Mouse (Mus musculus) 3134 (cell line): Measurements from ENCODE around the gene Exoc4.

Experiments used
- DNase-seq: peaks from one replicate; pipeline ENCODE4 v3.0.0-alpha.2; 2011; ENCODE audit warnings: low spot score; ENCODE audit not compliant: insufficient read length; ENCODE audit errors: extremely low read depth

The Exoc4 gene

GRCm38 (mm10) chr6:33733602-33734001 is 484.7 kb downstream of the Exoc4 start:
- no peak for DNase-seq

GRCm38 (mm10) chr6:33734032-33734431 is 485.1 kb downstream of the Exoc4 start:
- DNase-seq: no peak

GRCm38 (mm10) chr6:33738857-33739291 is 490.0 kb downstream of the Exoc4 start:
- DNase-seq: no peak

GRCm38 (mm10) chr6:33739304-33739703 is 490.4 kb downstream of the Exoc4 start:
- DNase-seq: no peak

GRCm38 (mm10) chr6:33755976-33756375 is 507.1 kb downstream of the Exoc4 start:
- DNase-seq: no peak

- no peak for DNase-seq
Measured at GRCm38 (mm10) chr6:33761557-33761956, 512.7 kb downstream of the Exoc4 start.

GRCm38 (mm10) chr6:33763245-33763644 is 514.4 kb downstream of the Exoc4 start:
- DNase-seq: no peak

- no peak for DNase-seq
Measured at GRCm38 (mm10) chr6:33763970-33764369, 515.1 kb downstream of the Exoc4 start.

- no peak for DNase-seq
Measured at GRCm38 (mm10) chr6:33769251-33769650, 520.4 kb downstream of the Exoc4 start.

- no peak for DNase-seq
Measured at GRCm38 (mm10) chr6:33770021-33770420, 521.1 kb downstream of the Exoc4 start.

- no peak for DNase-seq
Measured at GRCm38 (mm10) chr6:33772551-33773315, 523.8 kb downstream of the Exoc4 start.

GRCm38 (mm10) chr6:33792604-33793003 is 543.7 kb downstream of the Exoc4 start:
- no peak for DNase-seq

GRCm38 (mm10) chr6:33801254-33801653 is 552.4 kb downstream of the Exoc4 start:
- no peak for DNase-seq

GRCm38 (mm10) chr6:33803481-33804098 is 554.7 kb downstream of the Exoc4 start:
- DNase-seq: no peak

GRCm38 (mm10) chr6:33804775-33805174 is 555.9 kb downstream of the Exoc4 start:
- no peak for DNase-seq

GRCm38 (mm10) chr6:33806072-33806782 is 557.3 kb downstream of the Exoc4 start:
- no peak for DNase-seq

GRCm38 (mm10) chr6:33814386-33814785 is 565.5 kb downstream of the Exoc4 start:
- no peak for DNase-seq

GRCm38 (mm10) chr6:33823171-33823570 is 574.3 kb downstream of the Exoc4 start:
- DNase-seq: no peak

GRCm38 (mm10) chr6:33823777-33824302 is 575.0 kb downstream of the Exoc4 start:
- DNase-seq: no peak

- DNase-seq: no peak
Measured at GRCm38 (mm10) chr6:33828499-33828898, 579.6 kb downstream of the Exoc4 start.

GRCm38 (mm10) chr6:33829261-33829660 is 580.4 kb downstream of the Exoc4 start:
- DNase-seq: no peak
